Mouse (Mus musculus) lung, adult 2 months (tissue): ENCODE data around the gene Mtss1l. TPM values are rescaled to one million over a fixed set of nuclear protein-coding genes. Genes with fewer than 3 reads are reported as not detected.

Experiments
- DNase-seq: peaks from one replicate; pipeline ENCODE4 v3.0.0; 2022
- H3K4me1 ChIP-seq: fragments of 200-500 bp; 2 replicates; pipeline ENCODE4 v1.6.1; 2011; ENCODE audit warnings: low read length; ENCODE audit not compliant: control insufficient read depth, insufficient read depth
- H3K4me3 ChIP-seq: fragments of 200-500 bp; replicated peaks from 2 replicates; pipeline ENCODE3; 2011; ENCODE audit warnings: low read depth, mild to moderate bottlenecking, control low read depth, low read length; ENCODE audit errors: extremely low read depth
- CTCF ChIP-seq: fragments of 200-500 bp; IDR thresholded peaks from 2 replicates; pipeline ENCODE4 v1.5.1; 2011; ENCODE audit warnings: mild to moderate bottlenecking, low read length, control low read depth; ENCODE audit not compliant: insufficient read depth
- POLR2A ChIP-seq: fragments of 200-500 bp; IDR thresholded peaks from 2 replicates; pipeline ENCODE4 v1.6.1; 2011; ENCODE audit warnings: low read depth, mild to moderate bottlenecking, control low read depth, low read length, borderline replicate concordance; ENCODE audit errors: extremely low read depth
- WGBS: fragments of 180-500 bp; shearing (Covaris S2); methylation state at CpG from one replicate; pipeline ENCODE4 v1.1.7; 2018; 5-methylcytosine and 5-hydroxymethylcytosine counted together
- polyA plus RNA-seq: library from polyadenylated mRNA; depleted of rRNA; stranded (reverse); fragments of >200 nt; gene quantifications from 2 replicates; pipeline ENCODE4 v1.2.3, GENCODE M21; 2012

Gene Mtss1l
- polyA plus RNA-seq, 1 experiment: 120 TPM

DNA sequence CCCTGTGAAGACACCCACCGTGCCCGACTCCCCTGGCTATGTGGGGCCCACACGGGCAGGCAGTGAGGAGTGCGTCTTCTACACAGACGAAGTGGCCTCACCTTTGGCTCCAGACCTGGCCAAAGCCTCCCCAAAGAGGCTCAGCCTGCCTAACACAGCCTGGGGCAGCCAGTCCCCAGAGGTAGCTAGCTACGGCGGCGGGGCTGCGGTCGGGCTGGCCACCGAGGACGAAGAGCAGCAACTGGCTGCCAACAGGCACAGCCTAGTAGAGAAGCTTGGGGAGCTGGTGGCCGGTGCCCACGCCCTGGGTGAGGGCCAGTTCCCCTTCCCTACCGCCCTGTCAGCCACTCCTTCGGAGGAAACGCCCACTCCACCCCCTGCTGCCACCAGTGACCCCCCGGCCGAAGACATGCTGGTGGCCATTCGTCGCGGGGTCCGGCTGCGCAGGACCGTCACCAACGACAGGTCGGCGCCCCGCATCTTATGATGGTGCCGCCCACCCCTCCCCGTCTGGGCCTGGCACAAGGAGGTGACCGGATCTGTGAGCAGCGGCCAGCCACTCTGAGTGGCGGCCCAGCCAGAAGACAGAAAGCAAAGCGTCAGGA lies 17.4 kb downstream of the Mtss1l start:
- TF ChIP-seq POLR2A: no peak
- no peak for TF ChIP-seq CTCF
- Histone ChIP-seq H3K4me3 (no peak overlapping the region), H3K4me1 (no peaks in the 10 kb centered on the region)
- DNase-seq: no peak
- WGBS: 89% methylated on average over 35 of the region's 35 CpGs

DNA sequence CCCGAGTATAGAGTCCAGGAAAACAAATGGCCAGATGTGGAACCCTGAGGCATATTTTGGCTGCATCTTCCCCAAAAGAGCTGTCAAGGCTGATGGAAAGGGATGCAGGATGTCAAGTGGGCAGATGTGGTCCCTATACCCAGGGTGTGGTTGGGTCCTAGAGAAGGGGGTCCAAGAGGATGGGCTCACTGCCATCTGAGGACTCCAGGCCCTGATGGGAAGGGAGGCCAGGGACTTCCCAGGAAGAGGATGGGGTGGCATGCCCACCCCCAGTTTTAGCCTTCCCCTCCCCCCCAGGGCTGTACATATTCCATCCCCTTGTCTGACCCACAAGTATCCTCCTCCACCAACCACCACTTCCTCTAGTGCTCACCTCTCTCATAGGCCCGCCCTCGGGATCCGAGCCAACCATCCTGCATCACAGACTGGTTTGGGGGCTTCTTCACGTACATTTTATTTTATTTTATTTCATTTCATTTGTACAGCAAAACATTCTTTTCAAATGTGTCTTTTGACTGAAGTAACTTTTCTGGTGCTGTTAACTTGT lies 19.4 kb downstream of the Mtss1l start:
- no peak overlapping the region for H3K4me3 ChIP-seq
- 76% methylated on average over 5 of the region's 5 CpGs for WGBS
- no peak for TF ChIP-seq POLR2A
- no peak for TF ChIP-seq CTCF
- no peak for DNase-seq
- H3K4me1 ChIP-seq: no peaks in the 10 kb centered on the region

GRCm38 (mm10) chr8:110741816-110742451 lies 20.7 kb downstream of the Mtss1l start:
- no peak for TF ChIP-seq CTCF
- TF ChIP-seq POLR2A: no peak
- no peak for DNase-seq
- WGBS: 77% methylated on average over 15 of the region's 15 CpGs
- Histone ChIP-seq H3K4me1 (no peaks in the 10 kb centered on the region), H3K4me3 (no peak overlapping the region)

DNA sequence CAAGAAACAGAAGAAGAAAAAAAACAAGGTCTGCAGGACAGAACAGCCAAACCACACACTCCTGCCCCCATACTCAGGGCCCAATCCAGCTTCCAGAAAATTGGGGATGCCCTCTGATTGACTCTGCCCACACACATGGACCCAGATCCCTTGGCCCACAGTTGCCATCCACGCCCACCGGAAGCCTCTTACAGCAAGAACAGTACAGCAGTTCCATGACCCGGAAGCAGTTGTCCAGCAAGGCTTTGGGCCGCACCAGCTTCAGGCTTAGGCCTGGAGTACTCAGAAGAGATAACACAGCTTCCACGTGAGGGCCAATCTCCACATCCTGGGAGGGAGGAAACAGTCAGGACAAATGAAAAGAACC lies 21.2 kb downstream of the Mtss1l start:
- WGBS: 85% methylated on average over 5 of the region's 5 CpGs

GRCm38 (mm10) chr8:110745162-110745561 lies 23.9 kb downstream of the Mtss1l start:
- no peaks in the 10 kb centered on the region for H3K4me1 ChIP-seq
- WGBS: 92% methylated on average over 10 of the region's 10 CpGs
- H3K4me3 ChIP-seq: no peak overlapping the region
- TF ChIP-seq CTCF: no peak
- no peak for TF ChIP-seq POLR2A
- DNase-seq: no peak

More for the DNA sequence above, 21.2 kb downstream of the Mtss1l start:
- Histone ChIP-seq H3K4me1 (no peaks in the 10 kb centered on the region), H3K4me3 (no peak overlapping the region)
- no peak for TF ChIP-seq CTCF
- no peak for TF ChIP-seq POLR2A
- no peak for DNase-seq

- TF ChIP-seq CTCF (no peak), POLR2A (no peak)
- no peak for DNase-seq
- no peaks in the 10 kb centered on the region for H3K4me1 ChIP-seq
- no peak overlapping the region for H3K4me3 ChIP-seq
- 58% methylated on average over 9 of the region's 9 CpGs for WGBS
Measured at GRCm38 (mm10) chr8:110746661-110747060, 25.4 kb downstream of the Mtss1l start.

DNA sequence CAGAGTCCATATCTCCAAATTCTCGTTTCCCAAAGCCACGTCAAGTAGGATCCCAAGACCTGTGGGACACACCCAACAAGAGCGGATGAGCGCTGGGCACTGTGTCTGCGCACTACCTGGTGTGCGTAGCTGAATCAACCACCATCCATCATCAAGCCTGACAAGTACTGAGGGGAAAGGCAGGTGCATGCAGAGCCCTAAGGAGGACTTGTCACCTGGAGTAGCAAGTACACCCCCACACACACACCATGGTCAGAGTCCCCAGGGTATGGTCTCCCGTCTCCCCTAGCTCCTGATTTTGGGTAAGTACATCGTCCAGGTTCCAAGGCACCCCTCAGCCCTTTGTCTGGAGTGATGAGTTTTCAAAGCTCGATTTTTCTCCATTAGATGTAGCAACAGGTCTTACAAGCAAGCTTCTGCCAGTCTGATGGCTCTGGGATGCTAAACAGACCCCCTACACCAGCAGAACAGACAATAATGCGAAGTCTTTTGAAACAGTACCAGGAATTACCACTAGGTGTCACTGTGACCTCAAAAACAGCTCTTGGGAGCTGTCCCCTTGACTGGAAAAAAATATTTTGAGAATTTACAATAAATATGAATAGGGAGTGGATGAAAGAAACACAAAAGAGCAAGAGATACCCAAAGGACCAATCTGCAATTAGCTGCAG lies 28.4 kb downstream of the Mtss1l start:
- 56% methylated on average over 10 of the region's 10 CpGs for WGBS
- no peak for DNase-seq
- H3K4me1 ChIP-seq: no peaks in the 10 kb centered on the region
- no peak for TF ChIP-seq POLR2A
- TF ChIP-seq CTCF: 0 out of 2 replicates have a peak, but pooled peaks have one; percentile 17
- no peak overlapping the region for H3K4me3 ChIP-seq

DNA sequence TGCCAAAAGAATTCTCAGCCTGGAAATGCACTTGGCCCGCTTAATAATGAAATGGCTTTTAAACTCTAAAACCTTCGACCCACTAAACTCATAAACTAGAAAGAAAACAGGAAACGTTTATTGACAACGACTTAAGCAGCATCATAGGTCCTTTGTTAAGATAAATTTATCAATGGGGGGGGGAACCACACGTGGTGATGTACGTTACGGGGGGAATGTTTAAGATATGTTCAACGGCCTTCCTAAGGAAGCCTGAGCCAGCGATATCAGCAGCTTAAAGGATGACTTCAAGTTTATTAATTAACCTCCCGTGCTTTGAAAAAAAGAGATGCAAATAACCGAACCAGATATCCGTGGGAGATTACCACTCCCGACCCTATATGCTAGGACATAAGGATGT lies 29.0 kb downstream of the Mtss1l start:
- DNase-seq: no peak
- Histone ChIP-seq H3K4me1 (no peaks in the 10 kb centered on the region), H3K4me3 (no peak overlapping the region)
- TF ChIP-seq POLR2A (no peak), CTCF (no peak)
- 28% methylated on average over 13 of the region's 13 CpGs for WGBS

GRCm38 (mm10) chr8:110751490-110751889 lies 30.2 kb downstream of the Mtss1l start:
- no peak for TF ChIP-seq CTCF
- no peak for TF ChIP-seq POLR2A
- Histone ChIP-seq H3K4me3 (no peak overlapping the region), H3K4me1 (no peaks in the 10 kb centered on the region)
- WGBS: 80% methylated on average over 5 of the region's 5 CpGs
- DNase-seq: no peak
